Mouse (Mus musculus): ENCODE data around the gene Kat2b. TPM values are rescaled to one million over a fixed set of nuclear protein-coding genes. Genes with fewer than 3 reads are reported as not detected.
"Not testable (repeated sequence)": the region's sequence is repeated elsewhere in the genome, so short reads cannot be mapped to it uniquely, and the experiment has no call there.

Gene Kat2b
- total and polyA plus RNA-seq, 2 experiments, result 15.6 to 57.4 TPM

- peaks cover 15% of the 10 kb centered on the region for H3K4me1 ChIP-seq (ENCODE audit: control insufficient read depth, insufficient read depth, low read length)
- no peak overlapping the region for H3K4me3 ChIP-seq (ENCODE audit: insufficient read depth, low read depth, low read length)
- H3K36me3 ChIP-seq (ENCODE audit: control insufficient read depth, insufficient read depth, low read length), result no peaks in the 10 kb centered on the region
- H3K27me3 ChIP-seq (ENCODE audit: control insufficient read depth, insufficient read depth, low read length), result no peaks in the 10 kb centered on the region
- no peak overlapping the region for H3K27ac ChIP-seq (replicated peaks; ENCODE audit: insufficient read depth, low read depth, low read length)
- TF ChIP-seq CTCF (IDR thresholded peaks at IDR 0.05; ENCODE audit: low read depth, low read length) (no peak), POLR2A (IDR thresholded peaks at IDR 0.05; ENCODE audit: extremely low read depth, insufficient read depth, low read length) (no peak)
- no peak overlapping the region for H3K9ac ChIP-seq (ENCODE audit: low read depth, low read length)
- DNase-seq (ENCODE audit: extremely low read depth, low read depth, low spot score), result no peak
- 86% methylated on average over 11 of the region's 11 CpGs for WGBS
- H3K79me2 ChIP-seq (ENCODE audit: control insufficient read depth, insufficient read depth, low read length), result peaks cover 29% of the 10 kb centered on the region; the same call in 1 of the 2 replicates
Measured at GRCm38 (mm10) chr17:53596941-53597790, 30.5 kb downstream of the Kat2b start.

- DNase-seq (ENCODE audit: extremely low read depth, low read depth, low spot score), result no peak
- Histone ChIP-seq H3K79me2 (ENCODE audit: control insufficient read depth, insufficient read depth, low read length) (peaks cover 29% of the 10 kb centered on the region; the same call in 1 of the 2 replicates), H3K27me3 (ENCODE audit: control insufficient read depth, insufficient read depth, low read length) (no peaks in the 10 kb centered on the region), H3K36me3 (ENCODE audit: control insufficient read depth, insufficient read depth, low read length) (no peaks in the 10 kb centered on the region), H3K27ac (replicated peaks; ENCODE audit: insufficient read depth, low read depth, low read length) (no peak overlapping the region), H3K4me1 (ENCODE audit: control insufficient read depth, insufficient read depth, low read length) (peaks cover 15% of the 10 kb centered on the region), H3K9ac (ENCODE audit: low read depth, low read length) (no peak overlapping the region), H3K4me3 (ENCODE audit: insufficient read depth, low read depth, low read length) (no peak overlapping the region)
- WGBS, result 94% methylated on average over 4 of the region's 4 CpGs
- no peak for TF ChIP-seq CTCF (IDR thresholded peaks at IDR 0.05; ENCODE audit: low read depth, low read length)
- no peak for TF ChIP-seq POLR2A (IDR thresholded peaks at IDR 0.05; ENCODE audit: extremely low read depth, insufficient read depth, low read length)
Measured at GRCm38 (mm10) chr17:53598571-53598970, 31.9 kb downstream of the Kat2b start.

GRCm38 (mm10) chr17:53603236-53603635 lies 36.6 kb downstream of the Kat2b start:
- DNase-seq (ENCODE audit: extremely low read depth, low read depth, low spot score); H3K4me1 ChIP-seq (ENCODE audit: control insufficient read depth, insufficient read depth, low read length); H3K27ac ChIP-seq (replicated peaks; ENCODE audit: insufficient read depth, low read depth, low read length); H3K9ac ChIP-seq (ENCODE audit: low read depth, low read length); H3K27me3 ChIP-seq (ENCODE audit: control insufficient read depth, insufficient read depth, low read length); H3K36me3 ChIP-seq (ENCODE audit: control insufficient read depth, insufficient read depth, low read length); H3K4me3 ChIP-seq (ENCODE audit: insufficient read depth, low read depth, low read length): not testable (repeated sequence)
- no CpG with 5 or more reads among the region's 7 CpGs for WGBS
- peaks cover 18% of the 10 kb centered on the region; the same call in 1 of the 2 replicates for H3K79me2 ChIP-seq (ENCODE audit: control insufficient read depth, insufficient read depth, low read length)

- not testable (repeated sequence) for H3K4me3 ChIP-seq (ENCODE audit: insufficient read depth, low read depth, low read length); H3K36me3 ChIP-seq (ENCODE audit: control insufficient read depth, insufficient read depth, low read length); DNase-seq (ENCODE audit: extremely low read depth, low read depth, low spot score); H3K27ac ChIP-seq (replicated peaks; ENCODE audit: insufficient read depth, low read depth, low read length); H3K9ac ChIP-seq (ENCODE audit: low read depth, low read length); H3K27me3 ChIP-seq (ENCODE audit: control insufficient read depth, insufficient read depth, low read length); H3K79me2 ChIP-seq (ENCODE audit: control insufficient read depth, insufficient read depth, low read length); H3K4me1 ChIP-seq (ENCODE audit: control insufficient read depth, insufficient read depth, low read length)
- WGBS, result no CpG with 5 or more reads among the region's 7 CpGs
Measured at GRCm38 (mm10) chr17:53606082-53606481, 39.4 kb downstream of the Kat2b start.

GRCm38 (mm10) chr17:53608924-53609323 lies 42.3 kb downstream of the Kat2b start:
- H3K79me2 ChIP-seq (ENCODE audit: control insufficient read depth, insufficient read depth, low read length); H3K4me3 ChIP-seq (ENCODE audit: insufficient read depth, low read depth, low read length); H3K27me3 ChIP-seq (ENCODE audit: control insufficient read depth, insufficient read depth, low read length); DNase-seq (ENCODE audit: extremely low read depth, low read depth, low spot score); H3K9ac ChIP-seq (ENCODE audit: low read depth, low read length); H3K27ac ChIP-seq (replicated peaks; ENCODE audit: insufficient read depth, low read depth, low read length); H3K4me1 ChIP-seq (ENCODE audit: control insufficient read depth, insufficient read depth, low read length): not testable (repeated sequence)
- peaks cover 16% of the 10 kb centered on the region for H3K36me3 ChIP-seq (ENCODE audit: control insufficient read depth, insufficient read depth, low read length)
- no CpG with 5 or more reads among the region's 7 CpGs for WGBS

GRCm38 (mm10) chr17:53617295-53617957 lies 50.8 kb downstream of the Kat2b start:
- Histone ChIP-seq H3K4me1 (ENCODE audit: control insufficient read depth, insufficient read depth, low read length) (peaks cover 11% of the 10 kb centered on the region), H3K36me3 (ENCODE audit: control insufficient read depth, insufficient read depth, low read length) (peaks cover 16% of the 10 kb centered on the region), H3K4me3 (ENCODE audit: insufficient read depth, low read depth, low read length) (no peak overlapping the region), H3K27ac (replicated peaks; ENCODE audit: insufficient read depth, low read depth, low read length) (no peak overlapping the region), H3K9ac (ENCODE audit: low read depth, low read length) (no peak overlapping the region), H3K79me2 (ENCODE audit: control insufficient read depth, insufficient read depth, low read length) (peaks cover 10% of the 10 kb centered on the region; the same call in 1 of the 2 replicates), H3K27me3 (ENCODE audit: control insufficient read depth, insufficient read depth, low read length) (no peaks in the 10 kb centered on the region)
- TF ChIP-seq POLR2A (IDR thresholded peaks at IDR 0.05; ENCODE audit: extremely low read depth, insufficient read depth, low read length) (no peak), CTCF (IDR thresholded peaks at IDR 0.05; ENCODE audit: low read depth, low read length) (no peak)
- no peak for DNase-seq (ENCODE audit: extremely low read depth, low read depth, low spot score)
- WGBS, result 97% methylated on average over 6 of the region's 6 CpGs
